Mouse (Mus musculus) cerebellum, postnatal 10 days (tissue): Measurements from ENCODE around the gene Cep68.
A peak's percentile ranks its signal among the peaks of the same experiment; 100 is the strongest.
"Not testable (repeated sequence)": the region's sequence is repeated elsewhere in the genome, so short reads cannot be mapped to it uniquely, and the experiment has no call there.

Experiments used
- DNase-seq, 2 experiments: peaks; one replicate each; pipeline ENCODE4 v3.0.0; 2021; ENCODE audit warnings: mixed read lengths in 2 of 2

Cep68 gene

DNA sequence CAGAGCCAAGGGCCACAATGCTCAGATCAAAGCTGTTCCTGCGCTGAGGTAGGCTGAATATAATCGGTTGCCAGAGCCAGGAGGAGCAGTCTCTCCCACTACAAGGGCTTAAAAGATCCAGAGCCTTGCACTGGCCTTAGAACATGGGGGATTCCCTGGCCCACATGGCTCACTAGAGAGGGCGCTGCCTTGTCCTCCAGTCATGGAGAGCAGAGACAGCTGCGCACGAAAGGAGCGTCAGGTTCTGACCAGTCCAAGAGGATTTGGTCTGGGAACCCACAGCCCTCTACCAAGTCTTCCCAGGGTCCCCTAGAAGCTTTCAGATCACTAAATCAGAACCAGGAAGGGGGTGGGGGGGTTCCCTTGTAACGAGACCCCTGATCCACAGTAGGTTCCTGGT is 7.9 kb downstream of the Cep68 start:
- DNase-seq: no peak

DNA sequence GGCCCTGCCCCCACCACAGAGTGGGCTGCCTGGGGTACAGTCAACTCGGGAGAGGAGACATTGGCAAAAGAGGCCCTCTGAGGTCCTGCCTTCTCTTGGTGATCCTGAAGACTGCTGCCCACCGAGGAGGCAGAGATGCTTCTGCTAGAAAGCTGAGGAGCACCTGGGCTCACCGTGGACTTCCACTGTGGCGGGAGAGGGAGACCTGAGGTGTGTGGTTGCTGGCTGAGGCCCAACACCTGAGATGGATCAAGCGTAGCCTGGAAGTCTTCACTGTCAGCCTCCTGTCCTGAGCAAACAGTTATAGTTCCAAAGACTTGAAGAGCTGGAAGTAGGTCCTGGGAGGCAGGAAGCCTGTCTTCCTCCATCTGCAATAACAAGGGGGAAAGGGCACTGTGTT is 8.9 kb downstream of the Cep68 start:
- no peak for DNase-seq

DNA sequence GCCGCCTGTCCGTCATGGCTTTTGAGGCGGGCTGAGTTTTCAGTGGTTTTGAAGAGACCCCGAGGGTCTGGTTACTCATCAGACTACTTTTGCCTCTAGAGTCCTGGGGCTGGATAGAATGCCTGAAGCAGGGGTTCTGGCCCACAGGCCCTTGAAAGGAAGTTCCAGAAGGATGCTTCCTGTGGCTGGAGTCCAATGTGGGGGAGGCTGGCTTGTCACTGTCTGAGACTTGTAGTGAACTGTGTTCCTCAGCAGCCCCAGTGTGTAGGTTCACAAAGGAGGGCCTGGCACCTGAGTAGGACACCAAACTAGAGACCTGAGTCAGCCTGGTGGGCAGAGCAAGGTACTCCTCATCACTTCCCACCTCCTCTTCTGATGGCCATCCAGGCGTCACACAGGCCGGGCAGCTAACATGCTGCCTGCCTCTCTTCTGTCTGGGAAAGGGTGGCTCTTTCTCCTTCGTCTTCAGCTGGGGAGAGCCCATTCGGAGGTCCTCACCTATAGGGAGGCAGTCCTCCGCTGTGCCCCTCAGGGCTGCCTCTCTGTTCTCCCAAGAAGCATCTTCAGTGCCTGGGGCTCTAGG is 9.9 kb downstream of the Cep68 start:
- DNase-seq: no peak

DNA sequence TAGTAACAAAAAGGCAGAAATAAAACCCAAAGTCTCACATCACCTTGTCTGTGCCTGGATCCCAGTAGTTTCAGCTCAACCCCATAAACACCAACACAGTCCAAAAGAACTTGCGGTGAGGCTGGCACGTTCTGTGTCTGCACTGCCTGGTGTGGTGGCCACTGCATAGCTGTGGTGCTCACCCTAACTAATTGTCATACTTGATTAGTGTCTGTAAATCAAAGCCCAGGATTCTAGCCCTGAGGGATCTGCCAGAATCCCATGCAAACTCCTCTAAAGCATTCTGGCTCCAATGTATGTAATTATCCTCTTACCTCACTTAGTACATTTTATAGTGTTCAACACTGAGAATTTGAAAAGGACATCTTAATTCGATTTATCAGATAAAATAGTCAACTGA is 11.3 kb downstream of the Cep68 start:
- DNase-seq: no peak

DNA sequence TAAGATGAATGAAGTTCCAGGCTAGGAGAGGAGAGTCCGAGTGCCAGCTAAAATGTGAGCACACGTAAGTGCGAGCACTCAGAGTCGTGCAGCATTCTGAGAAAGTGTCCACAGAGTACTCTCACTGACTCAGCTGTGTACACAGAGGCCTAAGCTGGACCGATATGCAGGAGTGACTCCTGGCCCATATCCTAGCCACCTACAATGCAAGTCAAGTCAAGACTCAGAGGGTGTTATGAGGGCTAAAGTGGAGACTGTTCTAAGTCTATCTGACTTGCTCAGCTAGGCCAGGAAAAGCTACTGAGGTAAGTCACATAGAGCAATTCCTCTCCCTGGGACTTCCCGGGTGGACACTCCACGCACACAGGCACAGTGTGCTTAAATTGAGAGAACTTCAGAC is 12.2 kb downstream of the Cep68 start:
- no peak for DNase-seq

DNA sequence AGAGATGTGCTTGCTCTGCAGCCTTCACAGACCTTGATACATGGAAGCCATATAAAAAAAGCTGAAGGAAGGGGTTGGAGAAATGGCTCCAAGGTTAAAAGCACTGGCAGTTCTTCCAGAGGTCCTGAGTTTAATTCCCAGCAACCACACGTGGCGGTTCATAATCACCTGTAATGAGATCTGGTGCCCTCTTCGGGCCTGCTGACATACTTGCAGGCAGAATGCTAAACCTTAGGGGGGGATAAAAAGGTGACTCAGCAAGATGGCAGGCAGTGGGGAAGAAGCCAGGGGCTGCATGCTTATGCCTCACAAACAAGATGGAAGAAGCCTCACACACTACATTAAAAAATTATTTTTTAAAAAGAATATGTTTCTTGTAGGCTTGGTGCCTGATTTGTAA is 15.0 kb downstream of the Cep68 start:
- no peak for DNase-seq

DNA sequence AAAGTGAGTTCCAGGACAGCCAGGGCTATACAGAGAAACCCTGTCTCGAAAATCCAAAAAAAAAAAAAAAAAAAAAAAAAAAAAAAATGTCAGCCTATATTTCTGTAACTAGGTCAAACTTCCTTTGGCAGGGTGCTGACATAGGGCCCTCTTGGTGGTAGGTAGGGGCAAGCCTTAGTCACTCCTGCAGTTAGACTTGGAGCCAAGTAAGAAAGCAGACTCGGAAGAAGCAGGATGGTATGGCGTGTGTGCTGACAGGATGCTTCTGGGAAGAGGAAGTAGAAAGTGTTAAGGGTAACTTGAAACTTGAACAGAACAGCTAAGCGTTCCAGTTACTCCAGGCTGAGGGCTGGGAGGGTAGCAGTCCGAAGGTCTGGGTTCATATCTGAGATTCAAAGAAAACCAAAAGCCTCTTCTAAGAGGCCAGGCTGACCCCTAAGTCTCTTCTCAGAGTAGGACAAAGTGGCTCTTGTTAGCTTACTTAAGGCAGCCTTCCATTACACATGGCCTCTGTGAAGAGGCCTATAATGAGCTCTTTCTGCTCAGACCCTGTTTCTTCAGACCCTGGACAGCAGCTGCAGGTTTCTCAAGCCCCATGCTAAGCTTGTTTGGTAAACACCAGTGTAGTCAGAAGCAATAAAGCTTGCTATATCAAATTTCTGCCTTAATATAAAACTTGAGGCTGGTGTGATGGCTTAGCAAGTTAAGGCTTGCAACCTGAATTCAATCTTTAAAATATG is 17.0 kb downstream of the Cep68 start:
- no peak for DNase-seq

DNA sequence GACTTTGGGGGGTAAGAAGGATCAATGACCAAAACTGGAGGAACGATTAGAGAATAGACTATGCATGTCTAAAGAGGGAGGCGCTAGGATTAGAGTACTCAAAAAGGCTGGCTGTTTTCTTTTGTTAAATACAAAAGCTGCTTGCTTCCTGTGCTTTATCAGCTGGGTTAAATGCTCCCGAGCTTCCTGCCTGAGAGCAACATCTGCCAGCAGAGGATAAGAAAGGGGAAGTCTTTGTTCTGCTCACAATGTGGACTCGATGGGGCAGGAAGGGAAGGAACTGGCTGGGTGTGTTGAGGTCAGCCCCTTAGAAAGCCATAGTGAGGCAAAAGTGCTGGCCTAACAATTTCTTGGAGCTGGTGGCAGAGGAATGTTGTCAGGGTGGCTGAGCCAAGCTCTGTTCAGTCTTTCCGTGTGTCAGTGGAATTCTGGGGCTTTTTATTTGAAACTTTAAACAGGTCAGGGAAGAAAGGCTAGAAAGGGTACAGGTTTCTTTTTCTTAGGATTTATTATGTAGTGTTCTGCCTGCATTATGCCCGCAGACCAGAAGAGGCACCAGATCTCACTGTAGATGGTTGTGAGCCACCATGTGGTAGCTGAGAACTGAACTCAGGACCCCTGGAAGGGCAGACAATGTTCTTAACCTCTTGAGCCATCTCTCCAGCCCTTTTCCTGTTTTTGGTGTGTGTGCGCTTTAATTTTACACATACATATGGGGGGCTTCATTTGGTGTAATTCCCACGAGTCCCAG is 17.9 kb downstream of the Cep68 start:
- DNase-seq: no peak

DNA sequence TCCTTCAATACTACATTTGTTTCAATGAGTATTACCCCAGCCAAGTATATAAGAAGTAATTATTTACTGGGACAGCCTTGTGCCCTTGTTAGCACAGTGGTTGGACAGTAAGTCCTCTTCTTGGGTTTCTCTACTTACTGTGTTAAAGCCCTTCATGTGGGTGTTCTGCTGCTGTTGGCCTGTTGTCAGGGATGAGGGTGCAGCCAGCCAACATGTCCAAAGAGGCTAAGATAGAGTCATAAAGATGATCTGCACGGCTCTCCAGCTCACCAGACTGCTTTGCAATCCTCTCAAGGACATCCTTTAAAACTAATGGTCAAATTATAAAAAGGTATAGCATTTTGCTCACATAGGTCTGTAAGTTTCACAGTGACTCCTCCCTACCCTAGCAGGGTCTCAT is 18.9 kb downstream of the Cep68 start:
- no peak for DNase-seq

DNA sequence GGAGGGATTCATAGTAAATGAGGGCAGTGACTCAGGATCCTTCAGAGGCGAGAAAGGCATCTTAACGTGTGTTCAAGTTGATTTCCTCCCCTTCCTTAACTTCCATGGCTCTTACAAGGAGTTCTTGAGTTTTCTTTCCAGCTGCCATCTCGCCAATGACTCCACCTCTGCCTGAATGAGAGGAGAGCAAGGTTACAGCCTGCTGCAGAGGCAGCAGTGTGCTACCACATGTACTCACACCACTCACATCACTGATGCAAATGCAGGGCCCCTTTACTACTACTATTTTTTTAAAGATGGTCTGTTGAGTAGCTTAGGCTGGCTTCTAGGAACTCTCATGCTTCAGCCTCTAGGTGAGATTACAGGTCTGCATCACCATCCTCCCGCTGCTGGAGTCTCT is 19.9 kb downstream of the Cep68 start:
- no peak for DNase-seq

DNA sequence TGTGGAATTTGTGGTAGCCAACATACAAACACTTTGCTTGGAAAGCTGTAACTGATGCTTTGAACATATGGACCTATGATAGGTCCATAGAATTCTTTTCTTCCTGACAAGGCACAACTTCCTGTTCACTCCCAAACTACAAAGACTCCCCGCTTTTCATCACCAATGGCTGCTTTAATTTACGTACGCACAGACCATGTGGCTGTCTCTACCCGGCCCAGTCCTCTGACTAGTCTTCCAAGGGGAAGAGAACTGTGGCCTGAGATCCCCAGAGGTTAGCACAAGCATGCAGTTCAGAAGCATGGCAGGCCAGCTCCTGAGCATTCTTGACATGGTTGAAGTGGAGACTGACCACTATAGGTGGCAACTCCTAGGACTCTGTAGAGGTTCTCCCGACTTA is 20.6 kb downstream of the Cep68 start:
- no peak for DNase-seq

DNA sequence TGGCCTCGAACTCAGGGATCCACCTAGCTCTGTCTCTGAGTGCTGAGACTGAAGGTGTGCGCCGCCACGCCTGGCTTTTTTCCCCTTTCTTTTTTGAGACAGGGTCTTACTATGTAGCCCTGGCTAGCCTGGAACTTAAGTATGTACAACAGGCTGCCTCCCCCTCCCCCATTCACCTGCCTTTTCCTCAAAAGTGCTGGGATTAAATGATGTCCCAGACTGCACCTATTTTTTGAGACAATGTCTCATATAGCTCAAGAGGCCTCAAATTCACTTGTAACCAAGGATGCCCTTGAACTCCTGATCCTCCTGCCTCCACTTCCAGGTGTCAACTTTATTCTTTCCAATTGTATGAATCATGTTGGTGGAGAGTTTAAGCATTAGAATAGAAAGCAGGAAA is 23.3 kb downstream of the Cep68 start:
- DNase-seq: no peak

DNA sequence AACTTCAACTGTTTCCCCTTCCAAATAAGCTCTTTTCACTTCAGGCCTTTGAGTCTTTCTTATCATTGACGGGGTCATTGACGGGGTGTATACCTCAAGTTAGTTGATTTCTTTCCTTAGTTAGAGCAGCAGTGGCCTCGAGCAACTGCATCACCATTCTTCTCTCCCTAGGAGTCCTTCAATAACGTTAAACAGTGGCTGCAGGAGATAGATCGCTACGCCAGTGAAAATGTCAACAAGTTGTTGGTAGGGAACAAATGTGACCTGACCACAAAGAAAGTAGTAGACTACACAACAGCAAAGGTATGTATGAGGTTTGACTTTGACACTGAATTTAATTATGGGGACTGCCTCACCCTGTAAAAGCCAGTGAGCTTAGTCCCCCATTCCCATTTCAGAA is 25.0 kb downstream of the Cep68 start:
- no peak for DNase-seq

DNA sequence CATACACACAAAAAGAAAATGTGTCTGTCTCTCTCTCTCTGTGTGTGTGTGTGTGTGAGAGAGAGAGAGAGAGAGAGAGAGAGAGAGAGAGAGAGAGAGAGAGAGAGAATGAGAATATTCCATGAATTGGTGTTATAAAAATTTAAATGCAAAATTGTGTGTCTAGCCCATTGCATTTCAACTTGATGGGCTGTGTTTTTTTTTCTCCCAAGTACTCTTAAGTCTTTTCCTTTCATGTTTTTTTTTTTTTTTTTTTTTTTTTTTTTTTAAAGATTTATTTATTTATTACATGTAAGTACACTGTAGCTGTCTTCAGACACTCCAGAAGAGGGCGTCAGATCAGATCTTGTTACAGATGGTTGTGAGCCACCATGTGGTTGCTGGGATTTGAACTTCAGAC is 27.6 kb downstream of the Cep68 start:
- DNase-seq: not testable (repeated sequence)

DNA sequence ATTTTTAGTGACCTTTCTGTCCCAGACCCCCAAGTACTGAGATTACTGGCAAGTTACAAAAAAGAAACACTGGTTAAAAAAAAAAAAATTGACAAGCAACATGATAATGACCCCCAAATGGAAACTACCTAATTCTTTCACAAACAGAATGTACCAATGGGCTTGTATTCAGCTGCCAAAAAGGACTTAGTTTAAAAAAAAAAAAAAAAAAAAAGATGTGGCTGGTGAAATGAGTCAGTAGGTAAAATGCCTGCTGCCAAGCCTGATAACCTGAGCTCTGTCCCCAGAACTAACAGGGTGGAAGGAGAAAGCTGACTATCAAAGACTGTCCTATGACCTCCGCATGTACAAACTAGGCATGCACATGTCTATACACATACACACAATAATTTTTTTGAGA is 32.0 kb downstream of the Cep68 start:
- no peak for DNase-seq

DNA sequence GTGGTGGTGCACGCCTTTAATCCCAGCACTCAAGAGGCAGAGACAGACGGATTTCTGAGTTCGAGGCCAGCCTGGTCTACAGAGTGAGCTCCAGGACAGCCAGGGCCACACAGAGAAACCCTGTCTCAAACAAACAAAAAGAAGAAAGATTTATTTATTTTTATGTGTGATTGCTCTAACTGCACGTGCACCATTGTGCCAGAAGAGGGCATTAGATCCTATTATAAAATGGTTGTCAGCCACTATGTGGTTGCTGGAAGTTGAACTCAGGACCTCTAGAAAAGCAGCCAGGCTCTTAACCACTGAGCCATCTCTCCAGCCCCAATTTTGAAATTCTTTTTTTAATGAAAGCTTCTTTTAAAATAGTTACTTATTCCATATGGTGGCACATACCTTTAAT is 32.8 kb downstream of the Cep68 start:
- no peak for DNase-seq

DNA sequence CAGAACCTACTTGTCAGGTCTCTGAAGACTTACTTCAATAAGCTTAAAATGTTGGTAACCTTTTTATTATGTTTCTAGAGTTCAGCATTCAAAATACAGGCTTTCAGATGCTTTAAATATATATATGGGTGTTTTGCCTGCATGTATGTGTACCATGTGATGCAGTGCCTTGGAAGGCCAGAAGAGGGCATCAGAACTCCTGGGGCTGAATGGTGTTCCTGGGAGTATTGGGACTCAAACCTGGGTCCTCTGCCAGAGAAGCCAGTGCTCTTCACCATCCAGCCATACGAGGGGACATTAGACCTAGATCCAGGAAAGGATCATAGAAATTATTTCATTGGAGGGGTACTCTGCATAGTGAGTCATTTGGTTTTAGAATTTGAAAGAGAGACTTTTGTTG is 34.5 kb downstream of the Cep68 start:
- peak; percentile 25 to 26 for DNase-seq

DNA sequence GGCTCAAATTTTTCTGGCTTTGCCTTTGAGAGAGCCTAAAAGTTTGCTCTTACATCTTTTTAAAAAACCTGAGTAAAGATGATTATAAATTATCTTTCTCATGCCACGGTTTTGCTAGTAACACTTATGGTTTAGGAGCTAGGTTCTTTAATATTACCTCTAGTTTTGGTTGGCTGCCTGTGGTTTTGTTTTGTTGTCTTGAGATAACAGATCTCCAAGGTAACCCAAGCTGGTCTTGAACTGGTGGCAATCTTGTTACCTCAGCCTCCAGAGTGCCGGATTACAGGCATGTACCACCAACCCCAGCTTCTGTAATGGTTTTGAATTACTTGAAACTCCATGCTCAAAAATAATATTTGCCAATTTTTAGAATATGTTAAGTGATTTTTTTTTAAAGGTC is 37.4 kb downstream of the Cep68 start:
- DNase-seq: no peak

DNA sequence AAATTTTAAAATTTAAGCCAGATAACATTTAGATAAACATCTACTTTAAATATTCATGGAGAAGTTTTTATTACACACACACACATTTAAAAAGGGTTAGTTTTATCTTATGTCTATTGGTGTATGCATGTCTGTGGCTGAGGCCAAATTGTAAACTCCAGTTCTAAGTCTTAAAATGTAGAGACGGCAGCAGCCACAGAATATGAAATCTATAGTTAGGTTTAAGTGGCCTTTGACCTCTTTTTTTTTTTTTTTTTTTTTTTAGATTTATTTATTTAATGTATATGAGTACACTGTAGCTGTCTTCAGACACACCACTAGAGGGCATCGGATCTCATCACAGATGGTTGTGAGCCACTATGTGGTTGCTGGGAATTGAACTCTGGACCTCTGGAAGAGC is 41.6 kb downstream of the Cep68 start:
- no peak for DNase-seq

DNA sequence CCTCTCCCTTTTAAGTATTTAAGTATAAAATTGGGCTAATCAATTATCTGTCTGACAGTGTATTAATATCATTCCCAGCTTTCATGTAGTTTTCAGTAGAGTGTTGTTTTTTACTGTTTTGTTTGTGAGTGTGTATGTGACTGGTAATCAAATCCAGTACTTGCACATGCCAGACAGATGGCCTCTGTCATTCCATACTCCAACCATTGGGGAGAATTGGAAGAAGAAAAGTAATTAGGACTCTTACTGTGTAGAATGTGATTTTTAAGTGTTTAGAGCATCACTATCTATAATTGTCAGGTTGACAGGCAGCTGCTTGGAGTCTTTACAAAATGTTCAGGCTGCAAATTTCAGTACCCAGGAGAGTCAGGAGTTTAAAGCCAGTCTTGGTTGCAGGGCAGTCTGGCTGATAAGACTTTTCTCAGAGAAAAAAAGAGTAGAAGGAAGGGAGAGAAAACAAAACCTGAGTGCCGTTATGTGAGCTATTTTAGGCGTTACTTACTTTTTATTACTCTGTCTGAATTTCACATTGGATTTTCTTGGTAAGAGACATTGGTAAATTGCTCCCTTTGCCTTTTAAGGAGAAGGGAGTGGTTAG is 42.5 kb downstream of the Cep68 start:
- DNase-seq: no peak

DNA sequence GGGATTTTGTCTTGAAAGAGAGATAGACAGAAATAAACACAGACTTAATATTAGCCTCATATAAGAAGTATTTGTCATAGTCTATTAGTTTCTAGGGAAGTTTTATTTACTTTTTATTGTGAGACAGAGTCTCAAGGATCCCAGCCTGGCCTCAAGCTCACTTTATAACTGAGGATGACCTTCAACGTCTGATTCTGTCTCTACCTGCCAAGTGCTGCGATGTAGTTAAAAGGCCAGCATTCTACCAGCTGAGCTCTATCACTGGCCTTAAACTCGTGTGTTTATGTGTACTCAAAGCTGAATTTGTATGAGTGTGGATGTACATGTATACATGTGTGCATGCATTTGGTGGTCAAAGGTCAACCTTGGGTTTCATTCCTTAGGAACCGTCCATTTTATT is 43.7 kb downstream of the Cep68 start:
- no peak for DNase-seq

DNA sequence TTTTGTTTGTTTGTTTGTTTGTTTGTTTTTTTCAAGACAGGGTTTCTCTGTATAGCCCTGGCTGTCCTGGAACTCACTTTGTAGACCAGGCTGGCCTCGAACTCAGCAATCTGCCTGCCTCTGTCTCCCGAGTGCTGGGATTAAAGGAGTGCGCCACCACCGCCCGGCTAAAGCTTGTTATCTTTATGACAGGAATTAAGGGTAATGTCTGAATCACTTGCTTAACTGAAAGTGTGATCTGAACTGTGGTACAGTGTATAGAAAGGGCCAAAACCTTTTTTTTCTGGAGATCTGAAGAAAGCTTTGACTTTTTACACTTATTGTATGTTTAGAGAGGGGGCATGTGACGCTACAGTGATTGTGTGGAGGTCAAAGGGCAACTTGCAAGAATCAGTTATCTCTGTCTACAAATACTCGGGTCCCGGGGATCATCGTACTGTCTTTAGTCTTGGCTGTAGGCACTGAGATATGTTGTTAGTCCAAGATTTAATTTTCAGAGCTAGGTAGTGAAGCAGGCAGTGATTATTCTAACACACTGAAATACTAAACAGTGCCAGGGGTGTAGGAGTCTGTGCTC is 44.3 kb downstream of the Cep68 start:
- DNase-seq: no peak

DNA sequence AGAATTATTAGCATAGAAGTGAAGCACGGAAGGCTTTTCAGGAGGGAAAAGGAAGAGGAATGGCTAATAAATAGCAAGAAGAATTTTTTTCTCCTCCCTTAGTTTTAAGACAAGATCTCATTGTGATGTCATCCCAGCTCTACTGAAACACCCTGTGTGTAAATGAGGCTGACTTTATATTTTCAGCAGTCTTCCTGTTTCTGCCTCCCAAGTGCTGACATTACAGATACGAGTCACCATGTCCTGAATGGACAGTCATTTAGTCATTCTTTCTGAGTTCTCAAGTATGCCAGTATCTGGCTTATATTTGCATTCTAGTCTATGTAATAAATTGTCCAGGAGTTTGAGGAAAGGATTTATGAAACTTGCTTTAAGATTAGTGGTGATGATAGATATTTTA is 44.9 kb downstream of the Cep68 start:
- DNase-seq: no peak
